Mouse (Mus musculus) gonadal fat pad, adult 2 months (tissue): ENCODE data around the gene Fezf2. TPM values are rescaled to one million over a fixed set of nuclear protein-coding genes. Genes with fewer than 3 reads are reported as not detected.

Experiments used
- DNase-seq: peaks from one replicate; pipeline ENCODE4 v3.0.0-alpha.2; 2012; ENCODE audit warnings: low read depth
- polyA plus RNA-seq: library from polyadenylated mRNA; depleted of rRNA; stranded (reverse); fragments of >200 nt; gene quantifications from 2 replicates; pipeline ENCODE4 v1.2.3, GENCODE M21; 2012; rRNA removed

The Fezf2 gene
- not detected in 2 replicates for polyA plus RNA-seq

DNA sequence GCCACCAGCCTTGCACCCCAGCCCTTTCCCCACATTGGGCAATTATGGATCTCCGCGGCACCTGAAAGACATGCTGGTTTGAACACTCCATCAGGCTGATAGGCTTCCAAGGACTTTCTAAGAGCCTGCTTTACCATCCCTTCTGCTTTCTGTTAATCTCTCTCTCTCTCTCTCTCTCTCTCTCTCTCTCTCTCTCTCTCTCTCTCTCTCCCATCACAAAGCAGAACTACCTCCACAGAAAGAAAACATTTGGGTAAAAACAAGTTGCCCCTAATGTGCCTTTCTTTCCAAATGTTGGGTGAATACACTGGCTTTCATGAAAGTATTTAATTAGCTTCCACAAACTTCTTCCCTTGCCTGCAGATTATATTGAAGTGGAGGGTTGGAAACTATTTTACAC, at the start of gene Fezf2:
TSS of gene Fezf2 (minus strand) at position 101 of the 400 bp plus-strand sequence.
- DNase-seq = no peak

- no peak for DNase-seq
Observed at GRCm38 (mm10) chr14:12397561-12397960, 49.6 kb upstream of the Fezf2 start.

GRCm38 (mm10) chr14:12394318-12394717, 46.3 kb upstream of the Fezf2 start:
- no peak for DNase-seq

DNA sequence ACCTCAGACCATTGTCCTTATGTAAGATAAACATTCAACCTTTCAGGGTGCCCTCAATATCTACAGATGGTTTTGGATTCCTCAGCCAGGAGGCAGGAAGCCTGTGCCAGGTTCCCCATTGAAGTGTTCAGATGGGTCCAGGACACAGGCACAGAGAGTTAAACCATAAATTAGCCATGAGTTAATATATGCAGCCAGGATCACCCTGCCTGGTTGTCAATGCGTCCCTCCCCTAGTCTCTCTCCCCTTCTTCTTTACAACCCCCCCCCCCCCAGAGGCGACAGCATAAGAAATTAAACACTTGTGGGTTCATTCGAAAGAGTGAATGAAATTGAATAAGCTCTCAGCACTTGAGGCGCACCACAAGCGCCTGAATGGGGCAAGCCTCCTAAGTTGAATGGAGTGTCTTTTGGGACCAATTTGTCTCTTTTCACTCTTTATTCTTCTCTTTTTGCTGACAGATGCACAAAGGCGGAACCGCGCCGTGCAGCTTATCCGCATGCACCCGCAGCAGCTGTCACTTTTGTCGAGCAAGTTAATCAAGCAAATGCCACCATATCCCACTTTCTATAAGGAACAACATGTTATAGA, 45.4 kb upstream of the Fezf2 start:
- DNase-seq = no peak

GRCm38 (mm10) chr14:12391167-12391566, 43.2 kb upstream of the Fezf2 start:
- no peak for DNase-seq

- no peak for DNase-seq
Observed at GRCm38 (mm10) chr14:12388806-12389436, 40.9 kb upstream of the Fezf2 start.

GRCm38 (mm10) chr14:12388192-12388795, 40.3 kb upstream of the Fezf2 start:
- DNase-seq = no peak

GRCm38 (mm10) chr14:12387176-12387575, 39.2 kb upstream of the Fezf2 start:
- DNase-seq = no peak

GRCm38 (mm10) chr14:12377883-12378282, 29.9 kb upstream of the Fezf2 start:
- no peak for DNase-seq

DNA sequence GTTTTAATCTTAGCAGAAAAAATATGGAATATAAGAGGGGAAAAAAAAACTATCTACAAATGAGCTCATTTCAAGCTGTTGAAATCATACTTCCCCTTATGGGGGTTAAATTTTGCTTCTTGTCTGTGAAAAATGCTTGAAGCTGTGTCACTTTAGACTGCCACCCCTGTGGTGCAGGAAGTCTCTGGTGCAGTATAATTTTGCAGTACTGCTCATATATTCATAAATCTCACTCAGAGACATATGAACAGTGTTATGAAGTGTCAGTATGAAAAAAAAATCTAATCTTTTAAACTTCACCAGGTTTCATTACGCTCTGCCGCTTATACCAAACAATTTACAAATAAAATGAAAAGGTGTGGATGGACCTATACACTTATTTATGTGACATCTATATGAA, 29.3 kb upstream of the Fezf2 start:
- no peak for DNase-seq

GRCm38 (mm10) chr14:12375451-12375850, 27.5 kb upstream of the Fezf2 start:
- no peak for DNase-seq

DNA sequence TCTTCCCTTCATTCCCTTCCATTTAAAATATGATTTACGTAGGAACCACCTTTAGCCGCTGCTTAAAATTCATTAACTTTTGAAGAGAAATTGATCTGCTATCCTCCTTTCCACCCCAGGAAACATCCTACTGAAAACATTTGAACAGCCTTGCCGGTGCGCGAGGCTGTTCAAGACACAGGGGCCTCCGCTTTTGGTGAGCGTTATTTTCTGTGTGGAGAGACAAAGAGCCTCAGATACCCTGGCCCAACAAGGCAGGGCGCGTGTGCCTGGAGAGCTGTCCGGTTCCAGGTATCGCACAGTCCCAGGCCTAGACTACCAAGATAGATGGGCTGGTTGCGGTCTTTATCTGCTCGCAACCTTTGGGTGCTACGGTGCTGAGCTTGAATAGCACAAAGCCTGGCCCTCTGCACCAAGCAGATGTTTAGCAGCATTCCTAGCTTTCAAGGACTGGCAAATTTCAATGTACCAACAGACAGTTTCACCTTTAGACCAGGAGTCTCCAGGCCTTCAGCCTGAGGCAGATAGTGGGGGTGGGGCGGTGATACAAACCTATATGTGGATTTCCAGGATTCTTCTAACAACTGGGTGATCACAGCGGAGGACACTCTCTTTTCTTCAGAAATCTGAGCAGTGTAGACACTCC, 2.4 kb upstream of the Fezf2 start:
- DNase-seq = no peak

DNA sequence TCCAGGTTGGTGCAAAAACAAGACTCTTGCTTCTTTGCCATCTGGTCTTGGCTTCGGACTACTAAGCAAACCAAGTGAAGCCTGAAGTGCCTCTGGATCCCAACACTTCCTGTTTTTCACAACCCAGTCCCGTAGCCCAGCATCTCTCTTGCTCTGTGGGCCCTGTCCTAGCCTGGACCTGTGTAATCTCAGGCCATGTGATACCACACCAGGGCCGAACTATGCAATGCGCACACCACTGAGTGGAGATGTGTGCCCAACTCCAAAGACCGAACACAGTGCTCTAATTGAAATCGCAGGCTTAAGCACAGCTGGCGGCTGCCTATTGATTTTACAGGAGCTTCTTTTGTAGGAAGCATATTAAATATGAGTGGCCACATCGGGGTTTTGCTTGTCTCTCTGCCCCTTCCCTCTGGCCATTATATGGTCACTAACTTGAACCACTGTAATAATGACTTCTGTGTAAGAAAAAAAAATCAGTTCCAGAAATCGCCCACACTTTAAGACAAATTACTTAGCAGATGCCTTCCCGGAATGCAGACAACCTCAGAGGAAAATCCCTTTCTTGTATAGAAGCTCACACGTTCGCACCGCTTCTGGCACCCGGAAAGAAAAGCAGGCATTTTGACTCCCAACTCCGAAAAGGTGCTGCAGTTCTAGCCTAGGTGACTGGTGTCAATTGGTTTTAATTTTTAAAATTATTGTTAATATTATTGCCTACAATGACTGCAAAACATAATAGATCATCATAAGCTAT, 1.5 kb upstream of the Fezf2 start:
- no peak for DNase-seq

DNA sequence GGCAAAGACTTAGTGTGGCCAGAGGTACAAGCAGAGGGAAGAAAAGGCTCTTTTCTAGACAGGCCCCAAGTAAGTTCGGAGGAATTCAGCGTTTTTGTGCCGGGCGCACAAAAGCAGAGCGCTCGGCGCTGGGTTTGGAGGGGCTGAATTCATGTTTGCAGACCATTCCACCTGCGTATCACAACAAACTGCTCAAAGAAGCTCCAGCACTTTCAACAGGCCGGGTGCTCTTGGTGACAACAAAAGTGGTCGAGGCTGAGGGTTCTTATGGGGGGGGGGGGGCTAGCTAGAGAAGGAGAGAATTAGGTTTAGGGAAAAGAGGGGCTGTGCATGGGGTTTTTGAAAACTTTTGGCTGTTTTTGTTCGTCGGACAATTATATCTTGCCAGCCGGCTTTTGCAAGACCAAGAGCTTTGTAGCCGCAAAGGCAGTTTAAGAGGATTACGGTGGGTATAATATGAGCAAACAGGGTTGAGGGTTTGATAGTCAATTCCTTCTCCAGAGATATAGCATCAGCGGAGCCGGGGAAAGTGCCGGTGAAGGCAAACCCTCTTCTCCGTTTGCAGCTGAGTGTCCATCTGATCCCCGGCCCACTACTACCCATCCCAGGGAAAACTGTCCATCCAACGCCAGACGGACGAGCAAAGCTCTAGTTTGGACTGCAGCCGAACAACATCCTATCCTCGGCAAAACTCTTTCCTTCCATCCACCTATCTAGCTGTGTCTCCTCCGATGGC, 956 bp downstream of the Fezf2 start:
- no peak for DNase-seq

DNA sequence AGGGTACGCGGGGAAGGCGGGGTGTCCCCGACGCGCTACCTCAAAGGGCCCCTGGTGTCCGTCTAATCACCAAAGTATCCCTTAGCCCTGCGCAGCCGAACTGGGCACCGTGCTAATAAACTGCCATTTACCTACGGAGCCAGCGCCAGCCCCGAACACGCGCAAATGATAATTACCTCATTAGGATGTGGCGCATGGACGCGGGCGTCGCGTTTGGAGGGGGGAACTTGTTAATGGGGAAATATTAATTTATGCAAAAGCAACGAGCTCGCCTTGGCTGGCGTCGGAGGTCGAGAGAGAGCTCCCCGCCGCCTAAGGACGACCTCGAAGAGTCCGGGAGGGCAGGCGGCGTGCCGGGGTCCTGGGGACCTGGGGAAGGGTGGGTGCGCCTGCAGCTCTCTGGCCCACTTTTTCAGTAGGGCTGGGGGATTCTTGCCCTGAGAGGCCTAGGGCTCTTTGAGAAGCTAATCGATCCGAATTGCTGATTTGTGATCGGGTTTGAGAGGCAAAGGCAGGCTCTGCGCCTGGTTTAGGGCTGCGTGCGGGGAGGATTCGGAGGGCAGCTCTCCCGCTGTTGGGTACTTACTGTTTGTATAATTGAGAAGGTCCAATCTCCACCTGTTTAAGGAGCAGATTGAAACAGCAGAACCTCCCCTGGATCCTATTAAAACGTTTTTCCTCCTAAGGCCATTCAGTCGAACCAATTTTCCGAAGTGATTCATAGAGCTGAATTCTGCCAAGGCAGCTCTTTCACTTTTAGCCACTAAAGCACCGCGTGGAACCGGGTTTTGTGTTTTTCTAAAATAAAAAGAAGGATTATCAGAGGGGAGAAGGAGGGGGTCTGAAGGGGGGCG, 1.8 kb downstream of the Fezf2 start:
- DNase-seq = no peak

DNA sequence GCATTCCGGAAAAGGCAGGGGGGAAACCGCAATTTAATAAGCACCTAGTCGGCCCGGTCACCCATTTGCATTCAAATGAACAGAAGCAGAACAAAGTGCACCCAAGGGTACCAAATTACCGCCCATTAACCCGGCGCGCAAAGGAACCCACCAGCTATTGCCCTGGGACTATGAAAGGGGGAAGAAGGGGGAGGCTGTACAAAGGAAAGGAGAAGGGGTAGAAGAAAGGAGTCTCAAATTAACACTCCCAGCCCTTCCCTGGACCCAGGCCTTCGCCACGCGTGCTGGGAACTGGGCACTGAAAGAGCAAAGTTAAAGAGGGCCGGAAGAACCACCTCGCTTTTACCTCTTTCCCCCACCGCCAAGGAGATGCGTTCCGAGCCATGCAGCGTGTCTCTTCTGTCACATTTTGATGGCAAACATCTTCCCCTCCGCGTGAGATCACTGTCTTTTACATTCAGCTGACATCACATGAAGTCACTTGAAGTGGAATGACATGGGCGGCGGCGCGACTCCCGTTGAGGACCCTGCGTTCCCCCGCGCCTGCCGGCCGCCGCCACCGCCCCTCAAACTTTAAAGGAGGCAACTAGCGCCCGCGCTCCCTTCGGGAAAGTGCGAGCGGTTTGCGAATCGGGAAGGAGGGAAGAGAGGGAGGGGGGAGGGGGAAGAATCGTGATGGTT, 2.6 kb downstream of the Fezf2 start:
- DNase-seq = no peak

GRCm38 (mm10) chr14:12344746-12345240, 3.2 kb downstream of the Fezf2 start:
- no peak for DNase-seq

- DNase-seq = no peak
Observed at GRCm38 (mm10) chr14:12344061-12344745, 3.8 kb downstream of the Fezf2 start.

- no peak for DNase-seq
Observed at GRCm38 (mm10) chr14:12343451-12343941, 4.5 kb downstream of the Fezf2 start.
